Mouse (Mus musculus) MN1 (cell line): ENCODE measurements around the gene Alg14.

Source experiments
- DNase-seq: peaks from one replicate; pipeline ENCODE4 v3.0.0-alpha.2; 2016; ENCODE audit warnings: low spot score

Gene Alg14

GRCm38 (mm10) chr3:121407417-121407816, 115.8 kb downstream of the Alg14 start:
- DNase-seq = no peak

- no peak for DNase-seq
Observed at GRCm38 (mm10) chr3:121408386-121408785, 116.8 kb downstream of the Alg14 start.

GRCm38 (mm10) chr3:121411450-121411849, 119.9 kb downstream of the Alg14 start:
- no peak for DNase-seq
